ENCODE assay signal across 40 mouse cellular contexts in the genomic region with DNA sequence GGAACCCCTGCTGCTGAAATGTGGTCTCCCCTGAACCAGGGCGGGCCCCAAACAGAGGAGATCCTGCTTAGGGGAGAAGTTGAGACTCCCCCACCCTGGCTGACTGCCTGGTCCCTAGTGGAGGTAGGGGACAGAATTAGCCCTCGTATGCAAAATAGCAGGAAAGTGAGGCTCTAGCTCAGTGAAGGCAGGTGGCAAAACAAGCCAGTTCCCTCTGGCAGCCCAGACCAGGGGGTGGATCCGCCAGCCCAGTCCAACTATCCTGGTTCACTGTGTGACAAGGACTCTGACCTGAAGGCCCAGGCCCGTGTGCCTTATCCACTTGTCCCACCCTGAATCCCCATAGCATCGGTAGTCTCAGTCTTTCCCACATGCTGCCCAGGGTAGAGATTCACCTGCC. TPM values are rescaled to one million over a fixed set of nuclear protein-coding genes. Genes with fewer than 3 reads are reported as not detected.
DNase-seq lines count a peak whose midpoint lies in the region; ATAC-seq and TF ChIP-seq lines count a peak whose summit lies in the region.
"Had no signal": no experiment of that assay in that cellular context is flagged by ENCODE, and none has a peak within 500 bp of the region (broad histone marks: within the 10 kb centered on the region; RNA-seq: fewer than 3 reads in every experiment).

No protein-coding gene starts in this region.

- H3K4me2 ChIP-seq in liver, postnatal 0 days (ENCODE audit: low read depth, low read length): no peak overlapping the region
- H3K4me2 ChIP-seq: forebrain, embryonic 13.5 days; heart, embryonic 11.5 days; hindbrain, embryonic 13.5 days; limb, embryonic 15.5 days; lung, embryonic 15.5 days; neural tube, embryonic 12.5 days; stomach, embryonic 15.5 days had no signal

- DNase-seq in liver, postnatal 0 days: no peak
- DNase-seq in liver (no peak), A20 (ENCODE audit: low read depth, low spot score) (peak; percentile 95)
- peak; percentile 49 to 66 for DNase-seq in spleen, postnatal 14 days (ENCODE audit: low spot score in 2 of 2)
- no peak for DNase-seq in adrenal gland, postnatal 14 days
- no peak for DNase-seq in embryo, embryonic 11 days
- DNase-seq: adrenal gland, postnatal 25 days; cerebellum, adult 2 months; cerebellum, postnatal 14 days; gastrocnemius, postnatal 14 days; heart, postnatal 4 days; kidney, adult 8-10 months; kidney, postnatal 4 days; left cerebral cortex, postnatal 4 days; right cerebral cortex, postnatal 4 days; thymus, postnatal 14 days had no signal

- no peaks in the 10 kb centered on the region for H3K9me3 ChIP-seq in liver, postnatal 0 days (ENCODE audit: low read length)
- no peaks in the 10 kb centered on the region for H3K9me3 ChIP-seq in E14TG2a.4 (ENCODE audit: low read length)
- H3K9me3 ChIP-seq: forebrain, embryonic 13.5 days; hindbrain, embryonic 13.5 days; limb, embryonic 15.5 days; lung, embryonic 15.5 days; midbrain, embryonic 10.5 days; neural tube, embryonic 12.5 days; stomach, embryonic 15.5 days had no signal

- peaks cover 14% of the 10 kb centered on the region for H3K4me1 ChIP-seq in liver, postnatal 0 days (ENCODE audit: insufficient read depth)
- peaks cover 38% of the 10 kb centered on the region for H3K4me1 ChIP-seq in E14TG2a.4 (replicated peaks; ENCODE audit: low read depth, low read length)
- H3K4me1 ChIP-seq: forebrain, embryonic 13.5 days; hindbrain, embryonic 13.5 days; neural tube, embryonic 12.5 days had no signal

- WGBS in liver, postnatal 0 days (ENCODE audit: insufficient replicate concordance): 58% methylated on average over 5 of the region's 5 CpGs

- TF ChIP-seq CTCF in liver, postnatal 0 days (IDR thresholded peaks at IDR 0.05; ENCODE audit: low read depth): no peak
- TF ChIP-seq CTCF in E14TG2a.4 (conservative IDR thresholded peaks at IDR 0.05; ENCODE audit: low read length): no peak

- no peak overlapping the region for H3K9ac ChIP-seq in liver, postnatal 0 days (replicated peaks)
- H3K9ac ChIP-seq: forebrain, embryonic 13.5 days; hindbrain, embryonic 13.5 days; limb, embryonic 15.5 days; liver, embryonic 14.5 days; lung, embryonic 15.5 days; neural tube, embryonic 12.5 days; stomach, embryonic 15.5 days had no signal

- H3K27ac ChIP-seq in liver, postnatal 0 days (ENCODE audit: low read depth): 0 out of 2 replicates have a peak overlapping the region, but pooled peaks have one; percentile 39
- H3K27ac ChIP-seq: forebrain, embryonic 13.5 days; hindbrain, embryonic 13.5 days; kidney, postnatal 0 days; limb, embryonic 15.5 days; liver, embryonic 14.5 days; lung, embryonic 15.5 days; midbrain, embryonic 10.5 days; neural tube, embryonic 12.5 days; stomach, embryonic 15.5 days had no signal

- H3K27me3 ChIP-seq in liver, postnatal 0 days (ENCODE audit: insufficient read depth, low read length): no peaks in the 10 kb centered on the region
- peaks cover 5% of the 10 kb centered on the region for H3K27me3 ChIP-seq in E14TG2a.4 (ENCODE audit: insufficient read depth, low read length)
- H3K27me3 ChIP-seq: forebrain, embryonic 13.5 days; hindbrain, embryonic 13.5 days; limb, embryonic 15.5 days; lung, embryonic 15.5 days; neural tube, embryonic 12.5 days; Patski; stomach, embryonic 15.5 days had no signal

- H3K4me3 ChIP-seq in liver, postnatal 0 days (ENCODE audit: low read depth, low read length): no peak overlapping the region
- H3K4me3 ChIP-seq in E14TG2a.4 (replicated peaks; ENCODE audit: low read length): peak overlapping the region; percentile 35; the same call in 1 of the 2 replicates
- H3K4me3 ChIP-seq: forebrain, embryonic 13.5 days; hindbrain, embryonic 13.5 days; limb, embryonic 15.5 days; lung, embryonic 15.5 days; midbrain, embryonic 10.5 days; myocyte; neural tube, embryonic 12.5 days; stomach, embryonic 15.5 days had no signal

- H3K36me3 ChIP-seq in liver, postnatal 0 days (replicated peaks; ENCODE audit: insufficient read depth, low read length): no peaks in the 10 kb centered on the region; the same call in 1 of the 2 replicates
- no peaks in the 10 kb centered on the region for H3K36me3 ChIP-seq in E14TG2a.4 (ENCODE audit: insufficient read depth, low read length)
- H3K36me3 ChIP-seq: hindbrain, embryonic 13.5 days; limb, embryonic 15.5 days; lung, embryonic 15.5 days; midbrain, embryonic 10.5 days; neural tube, embryonic 12.5 days; stomach, embryonic 15.5 days had no signal

- no peak for TF ChIP-seq EP300 in liver, postnatal 0 days (IDR thresholded peaks at IDR 0.05; ENCODE audit: low read depth)

- peak; percentile 9; the same call in 1 of the 2 replicates for ATAC-seq in liver, postnatal 0 days
- no peak for ATAC-seq in monocyte, adult 5-6 weeks (replicated peaks; ENCODE audit: insufficient number of reproducible peaks, low FRiP score, low TSS enrichment, poor library complexity, severe bottlenecking)
- ATAC-seq: forebrain, embryonic 13.5 days; intestine, embryonic 16.5 days; midbrain, embryonic 16.5 days; Patski had no signal

RNA-seq across cellular contexts. Expression of gene Cd79b, which starts 4.4 kb away (rescaled TPM):
- polyA plus RNA-seq in liver, postnatal 0 days (2015; fragmentation: Nextera tagmentation; extraction: Ambion mirVana): 34.8 and 36.0 TPM in 2 replicates
- 5.5 and 33.1 TPM in 2 replicates for total RNA-seq in adrenal gland, postnatal 14 days (2021)
- 105 to 131 TPM (median 123 TPM) in 3 replicates for total RNA-seq in monocyte, adult 5-6 weeks (2017)
- polyA plus RNA-seq: myocyte had no signal

RNA-seq across cellular contexts. Expression of gene Gh, which starts 8.5 kb away (rescaled TPM):
- polyA plus RNA-seq in liver, postnatal 0 days (2015; fragmentation: Nextera tagmentation; extraction: Ambion mirVana): 0.13 and 0.21 TPM in 2 replicates
- not detected in 2 replicates for total RNA-seq in adrenal gland, postnatal 14 days (2021)
- total RNA-seq in monocyte, adult 5-6 weeks (2017): 1.5 TPM in 1 of 3 replicates, not detected in the others
- total RNA-seq: adrenal gland, postnatal 25 days; gastrocnemius, postnatal 14 days; heart, postnatal 4 days; layer of hippocampus, postnatal 25 days; left cerebral cortex, postnatal 4 days; megakaryocyte progenitor cell, adult 5-6 weeks; MEL had no signal
- polyA plus RNA-seq: brain, embryonic 14.5 days; cerebellum, adult 2 months; cortical plate, adult 2 months; embryonic facial prominence, embryonic 11.5 days; forebrain, embryonic 13.5 days; heart, embryonic 11.5 days; heart, embryonic 16.5 days; hindbrain, embryonic 13.5 days; intestine, embryonic 16.5 days; kidney, postnatal 0 days; limb, embryonic 15.5 days; liver, embryonic 14.5 days; lung, embryonic 15.5 days; midbrain, embryonic 10.5 days; myocyte; neural tube, embryonic 12.5 days; Patski; stomach, embryonic 15.5 days; urinary bladder, adult 2 months had no signal

RNA-seq across cellular contexts. Expression of gene Tcam1, which starts 33.7 kb away (rescaled TPM):
- 0.07 and 0.09 TPM in 2 replicates for polyA plus RNA-seq in liver, postnatal 0 days (2015; fragmentation: Nextera tagmentation; extraction: Ambion mirVana)
- total RNA-seq in adrenal gland, postnatal 14 days (2021): 0.11 and 0.23 TPM in 2 replicates
- not detected in 3 replicates for total RNA-seq in monocyte, adult 5-6 weeks (2017)
- total RNA-seq: heart, postnatal 4 days had no signal

RNA-seq across cellular contexts. Expression of gene Smarcd2, which starts 37.4 kb away (rescaled TPM):
- polyA plus RNA-seq in liver, postnatal 0 days (2015; fragmentation: Nextera tagmentation; extraction: Ambion mirVana): 16.4 and 19.5 TPM in 2 replicates
- total RNA-seq in adrenal gland, postnatal 14 days (2021): 79.9 and 91.0 TPM in 2 replicates
- total RNA-seq in monocyte, adult 5-6 weeks (2017): 131 to 175 TPM (median 165 TPM) in 3 replicates

RNA-seq across cellular contexts. Expression of gene Scn4a, which starts 43.0 kb away (rescaled TPM):
- polyA plus RNA-seq in liver, postnatal 0 days (2015; fragmentation: Nextera tagmentation; extraction: Ambion mirVana): 0.04 and 0.06 TPM in 2 replicates
- 0.44 and 0.49 TPM in 2 replicates for total RNA-seq in adrenal gland, postnatal 14 days (2021)
- 0.11 to 0.38 TPM (median 0.29 TPM) in 3 replicates for total RNA-seq in monocyte, adult 5-6 weeks (2017)
- total RNA-seq: left cerebral cortex, postnatal 4 days; megakaryocyte progenitor cell, adult 5-6 weeks had no signal
- polyA plus RNA-seq: forebrain, embryonic 13.5 days; intestine, embryonic 16.5 days; midbrain, embryonic 16.5 days had no signal

Comparison
In these comparisons a context has a peak if more than half of its experiments do, and no peak if none do; other contexts are left out.
1. DNase-seq: peak in A20 (single experiment) and spleen, postnatal 14 days (2 of 2); none in liver, postnatal 0 days (single experiment), liver (single experiment), adrenal gland, postnatal 14 days (single experiment) and embryo, embryonic 11 days (single experiment).